In the genomic region with DNA sequence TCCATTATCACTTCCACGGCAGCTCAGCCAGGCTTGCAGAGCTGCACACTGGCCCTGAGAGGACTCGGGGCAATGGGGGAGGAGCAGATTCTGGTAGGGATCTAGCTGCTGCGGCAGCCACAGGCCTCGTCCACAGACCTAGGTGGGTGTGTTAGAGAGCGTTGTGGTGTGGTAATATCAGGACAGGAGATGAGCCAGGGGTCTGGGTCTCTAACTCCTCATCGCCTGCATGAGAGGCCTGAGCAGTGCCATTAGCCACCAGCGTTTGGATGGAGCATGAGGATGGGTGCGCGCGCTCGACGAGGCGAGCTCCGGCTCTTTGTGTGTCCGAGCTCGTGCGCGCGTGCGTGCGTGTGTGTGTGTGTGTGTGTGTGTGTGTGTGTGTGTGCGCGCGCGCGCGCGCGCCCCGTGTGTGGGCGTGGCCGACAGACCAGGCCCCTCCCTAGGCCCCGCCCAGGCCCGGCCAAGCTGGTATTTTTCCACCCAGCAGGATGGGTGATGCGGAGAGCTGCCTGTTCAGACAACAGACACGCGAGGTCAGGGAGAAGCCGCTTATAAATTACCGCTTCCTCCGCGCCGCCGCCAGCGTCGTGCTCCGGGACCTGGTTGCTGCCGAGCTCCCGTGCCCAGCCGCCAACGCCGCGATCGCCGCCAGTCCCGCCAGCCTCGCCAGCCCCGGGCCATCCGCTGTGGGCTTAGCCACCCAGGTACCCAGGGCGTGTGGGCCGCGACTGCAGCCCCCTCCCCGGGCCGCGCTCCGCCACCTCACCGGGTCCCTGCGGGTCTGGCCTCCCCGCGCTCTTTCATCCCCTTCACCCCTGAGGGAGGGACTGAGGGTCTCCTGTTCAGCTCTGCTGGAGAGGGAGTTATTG, we compare ENCODE assay signal across 8 mouse cellular contexts. TPM values are rescaled to one million over a fixed set of nuclear protein-coding genes. Genes with fewer than 3 reads are reported as not detected.
DNase-seq lines count a peak whose midpoint lies in the region; ATAC-seq and TF ChIP-seq lines count a peak whose summit lies in the region.

A gene (plus strand): TSS at position 452 of the 872 bp plus-strand sequence.

- peak; percentile 79 for ATAC-seq in heart, embryonic 15.5 days (replicated peaks; ENCODE audit: insufficient number of reproducible peaks, insufficient read depth, low FRiP score, low read depth)
- ATAC-seq in liver, embryonic 14.5 days (ENCODE audit: insufficient read depth) = peak; percentile 83
- ATAC-seq in neural tube, embryonic 11.5 days (ENCODE audit: insufficient read depth, low FRiP score, low TSS enrichment) = peak; percentile 86
- peak; percentile 82 for ATAC-seq in stomach, postnatal 0 days (ENCODE audit: low FRiP score, low TSS enrichment)

- H3K27me3 ChIP-seq in forebrain, embryonic 10.5 days (ENCODE audit: poor library complexity, severe bottlenecking) = no peaks in the 10 kb centered on the region; the same call in 1 of the 2 replicates
- H3K27me3 ChIP-seq in heart, embryonic 15.5 days = no peaks in the 10 kb centered on the region
- no peaks in the 10 kb centered on the region for H3K27me3 ChIP-seq in liver, embryonic 14.5 days (ENCODE audit: control insufficient read depth, insufficient read depth, low read length)
- H3K27me3 ChIP-seq in neural tube, embryonic 11.5 days (ENCODE audit: control insufficient read depth, insufficient read depth, low read length) = no peaks in the 10 kb centered on the region
- no peaks in the 10 kb centered on the region for H3K27me3 ChIP-seq in stomach, postnatal 0 days (ENCODE audit: control insufficient read depth, insufficient read depth, low read length)

- no peak for TF ChIP-seq EP300 in liver, embryonic 14.5 days (IDR thresholded peaks at IDR 0.05; ENCODE audit: low read depth)
- no peak for TF ChIP-seq EP300 in stomach, postnatal 0 days (optimal IDR thresholded peaks at IDR 0.05)

- peak within 1 kb of the TSS; percentile 93 for H3K4me2 ChIP-seq in heart, embryonic 15.5 days
- peak within 1 kb of the TSS; percentile 98 for H3K4me2 ChIP-seq in liver, embryonic 14.5 days (ENCODE audit: low read depth)
- peak within 1 kb of the TSS; percentile 56 for H3K4me2 ChIP-seq in neural tube, embryonic 11.5 days (ENCODE audit: low read depth)
- H3K4me2 ChIP-seq in stomach, postnatal 0 days (replicated peaks; ENCODE audit: low read depth) = peak within 1 kb of the TSS; percentile 77

- no peaks in the 10 kb centered on the region for H3K36me3 ChIP-seq in forebrain, embryonic 10.5 days (replicated peaks)
- no peaks in the 10 kb centered on the region for H3K36me3 ChIP-seq in heart, embryonic 15.5 days
- no peaks in the 10 kb centered on the region for H3K36me3 ChIP-seq in liver, embryonic 14.5 days (replicated peaks; ENCODE audit: control insufficient read depth, insufficient read depth, low read depth)
- no peaks in the 10 kb centered on the region for H3K36me3 ChIP-seq in neural tube, embryonic 11.5 days (ENCODE audit: control insufficient read depth, insufficient read depth, low read length)
- no peaks in the 10 kb centered on the region for H3K36me3 ChIP-seq in stomach, postnatal 0 days (ENCODE audit: control insufficient read depth, insufficient read depth, low read length)

- H3K9me3 ChIP-seq in forebrain, embryonic 10.5 days = no peaks in the 10 kb centered on the region
- H3K9me3 ChIP-seq in heart, embryonic 15.5 days (replicated peaks) = no peaks in the 10 kb centered on the region
- no peaks in the 10 kb centered on the region for H3K9me3 ChIP-seq in liver, embryonic 14.5 days (ENCODE audit: control insufficient read depth, low read length)
- H3K9me3 ChIP-seq in neural tube, embryonic 11.5 days (ENCODE audit: control insufficient read depth, low read length) = no peaks in the 10 kb centered on the region
- H3K9me3 ChIP-seq in stomach, postnatal 0 days (ENCODE audit: control insufficient read depth, low read length) = no peaks in the 10 kb centered on the region

- no peak for TF ChIP-seq CTCF in liver, embryonic 14.5 days (IDR thresholded peaks at IDR 0.05; ENCODE audit: low read depth)
- TF ChIP-seq CTCF in stomach, postnatal 0 days (IDR thresholded peaks at IDR 0.05; ENCODE audit: low read depth) = 0 out of 2 replicates have a peak, but pooled peaks have one; percentile 5

- peak within 1 kb of the TSS; percentile 89 for H3K9ac ChIP-seq in heart, embryonic 15.5 days
- H3K9ac ChIP-seq in liver, embryonic 14.5 days (replicated peaks) = peak within 1 kb of the TSS; percentile 86
- H3K9ac ChIP-seq in neural tube, embryonic 11.5 days (ENCODE audit: low read length) = peak within 1 kb of the TSS; percentile 95
- peak within 1 kb of the TSS; percentile 82 for H3K9ac ChIP-seq in stomach, postnatal 0 days (ENCODE audit: low read length)

- peak; percentile 92 for DNase-seq in CD4-positive, CD25-positive, alpha-beta regulatory T cell, adult 2 months (ENCODE audit: low read depth, low spot score)
- peak; percentile 72 for DNase-seq in c-Kit-negative CD71-positive TER-119-positive erythroid progenitor cells, embryonic 14.5 days (ENCODE audit: low read depth, low spot score)
- peak; percentile 97 for DNase-seq in forebrain, embryonic 10.5 days (ENCODE audit: extremely low spot score, low spot score)
- DNase-seq in kidney, postnatal 25 days = peak; percentile 94 to 95
- DNase-seq in liver, embryonic 14.5 days (ENCODE audit: low read depth in 3 of 3, low spot score in 3 of 3) = peak; percentile 71 to 74 (median 72)
- peak; percentile 96 for DNase-seq in neural tube, embryonic 11.5 days (ENCODE audit: low spot score)
- peak; percentile 94 for DNase-seq in stomach, postnatal 0 days (ENCODE audit: low spot score)

- H3K4me3 ChIP-seq in forebrain, embryonic 10.5 days = peak within 1 kb of the TSS; percentile 75
- peak within 1 kb of the TSS; percentile 87 for H3K4me3 ChIP-seq in heart, embryonic 15.5 days
- H3K4me3 ChIP-seq in liver, embryonic 14.5 days (ENCODE audit: insufficient read depth in 1 of 2, low read depth in 2 of 2, low read length in 2 of 2) = peak within 1 kb of the TSS; percentile 64 to 77
- H3K4me3 ChIP-seq in neural tube, embryonic 11.5 days (ENCODE audit: low read depth, low read length) = peak within 1 kb of the TSS; percentile 87
- peak within 1 kb of the TSS; percentile 71 for H3K4me3 ChIP-seq in stomach, postnatal 0 days (ENCODE audit: low read depth, low read length)

- peak within 1 kb of the TSS; percentile 96 for H3K27ac ChIP-seq in forebrain, embryonic 10.5 days
- peak within 1 kb of the TSS; percentile 88 for H3K27ac ChIP-seq in heart, embryonic 15.5 days
- H3K27ac ChIP-seq in liver, embryonic 14.5 days = peak within 1 kb of the TSS; percentile 72
- H3K27ac ChIP-seq in neural tube, embryonic 11.5 days (ENCODE audit: low read depth, low read length) = peak within 1 kb of the TSS; percentile 91
- peak within 1 kb of the TSS; percentile 90 for H3K27ac ChIP-seq in stomach, postnatal 0 days (replicated peaks)

- WGBS in forebrain, embryonic 10.5 days = under 1% methylated on average over 69 of the region's 69 CpGs
- WGBS in heart, embryonic 15.5 days = under 1% methylated on average over 61 of the region's 69 CpGs
- WGBS in liver, embryonic 14.5 days (ENCODE audit: insufficient replicate concordance) = under 1% methylated on average over 57 of the region's 69 CpGs
- WGBS in neural tube, embryonic 11.5 days = 0% methylated on average over 60 of the region's 69 CpGs
- WGBS in stomach, postnatal 0 days = under 1% methylated on average over 48 of the region's 69 CpGs

- peaks cover 58% of the 10 kb centered on the region for H3K4me1 ChIP-seq in forebrain, embryonic 10.5 days
- peaks cover 53% of the 10 kb centered on the region for H3K4me1 ChIP-seq in heart, embryonic 15.5 days (replicated peaks)
- peaks cover 16 to 34% of the 10 kb centered on the region in 2 experiments for H3K4me1 ChIP-seq in liver, embryonic 14.5 days (replicated peaks; ENCODE audit: control insufficient read depth in 2 of 2, insufficient read depth in 2 of 2, low read length in 1 of 2)
- peaks cover 30% of the 10 kb centered on the region for H3K4me1 ChIP-seq in neural tube, embryonic 11.5 days (ENCODE audit: control insufficient read depth, insufficient read depth, low read length)
- peaks cover 8% of the 10 kb centered on the region for H3K4me1 ChIP-seq in stomach, postnatal 0 days (replicated peaks; ENCODE audit: control insufficient read depth, insufficient read depth)

RNA-seq across cellular contexts. Expression of the gene that starts here (rescaled TPM):
- polyA plus RNA-seq in forebrain, embryonic 10.5 days (2016; fragmentation: Nextera tagmentation; extraction: Ambion mirVana) = 42.4 and 47.0 TPM in 2 replicates
- 72.5 and 74.9 TPM in 2 replicates for polyA plus RNA-seq in heart, embryonic 15.5 days (2015; fragmentation: Nextera tagmentation; extraction: Ambion mirVana)
- polyA plus RNA-seq in liver, embryonic 14.5 days (2012; rRNA removed) = 8.0 and 9.0 TPM in 2 replicates
- 7.5 and 11.4 TPM in 2 replicates for polyA plus RNA-seq in liver, embryonic 14.5 days (2014; fragmentation: Nextera tagmentation; extraction: Ambion mirVana)
- polyA plus RNA-seq in neural tube, embryonic 11.5 days (2014; fragmentation: Nextera tagmentation; extraction: Ambion mirVana) = 47.7 and 53.0 TPM in 2 replicates
- polyA plus RNA-seq in stomach, postnatal 0 days (2015; fragmentation: Nextera tagmentation; extraction: Ambion mirVana) = 55.3 and 66.5 TPM in 2 replicates

Comparison
In these comparisons a context has a peak if more than half of its experiments do, and no peak if none do; other contexts are left out.
1. Peak in every context shown above with its lines: DNase-seq, ATAC-seq, H3K4me3 ChIP-seq and H3K27ac ChIP-seq.